Mouse (Mus musculus): ENCODE data around the gene Cep41.

- TF ChIP-seq POLR2A (IDR thresholded peaks at IDR 0.05; ENCODE audit: insufficient read length, low read depth), result no peak
- no peak for TF ChIP-seq POLR2AphosphoS2 (IDR thresholded peaks at IDR 0.05; ENCODE audit: insufficient read length, low read depth)
- TF ChIP-seq MYOD1 (IDR thresholded peaks at IDR 0.05; ENCODE audit: control insufficient read depth in 1 of 3, insufficient read length in 2 of 3, low read depth in 2 of 3), result no peak
- TF ChIP-seq TCF3 (IDR thresholded peaks at IDR 0.05; ENCODE audit: insufficient read length, low read depth), result no peak
- no peak for TF ChIP-seq MYOG (IDR thresholded peaks at IDR 0.05; ENCODE audit: control insufficient read depth in 1 of 3, insufficient read depth in 1 of 3, insufficient read length in 2 of 3, low read depth in 2 of 3)
- no peak for TF ChIP-seq CEBPB (IDR thresholded peaks at IDR 0.05; ENCODE audit: insufficient read depth, poor library complexity, severe bottlenecking)
- TF ChIP-seq USF1 (IDR thresholded peaks at IDR 0.05; ENCODE audit: low read depth), result no peak
- TF ChIP-seq MAX (IDR thresholded peaks at IDR 0.05; ENCODE audit: low read depth), result no peak
- TF ChIP-seq TCF12 (IDR thresholded peaks at IDR 0.05; ENCODE audit: insufficient read depth, poor library complexity, severe bottlenecking), result no peak
- TF ChIP-seq REST (IDR thresholded peaks at IDR 0.05; ENCODE audit: insufficient read depth, insufficient read length), result no peak
- no peak for TF ChIP-seq E2F4 (IDR thresholded peaks at IDR 0.05; ENCODE audit: insufficient read depth)
Measured at GRCm38 (mm10) chr6:30618735-30619134, 74.8 kb downstream of the Cep41 start.

All from myocyte (in vitro differentiated cells).